Mouse (Mus musculus): ENCODE results near the gene Dpy19l2. TPM values are rescaled to one million over a fixed set of nuclear protein-coding genes. Genes with fewer than 3 reads are reported as not detected.
"Not testable (repeated sequence)": the region's sequence is repeated elsewhere in the genome, so short reads cannot be mapped to it uniquely, and the experiment has no call there.

Dpy19l2 gene
- under 1 TPM; 0.05 to 0.10 TPM for total RNA-seq (2021)
- long read RNA-seq, experiment 1: 0 reads
- long read RNA-seq, experiment 2, partial matches to known transcripts: 0 of 1 reads
- long read RNA-seq, experiment 2, other reads (novel, unspliced or antisense): 1 of 1 reads

GRCm38 (mm10) chr9:24695700-24696404, at the start of gene Dpy19l2:
Gene Dpy19l2 (minus strand): TSS chr9:24696293.
- intact Hi-C loops (cut with DNase I): no loop called here

GRCm38 (mm10) chr9:24744958-24745357, 48.9 kb upstream of the Dpy19l2 start:
- no peak for DNase-seq
- intact Hi-C loops (cut with DNase I): no loop called here

More at GRCm38 (mm10) chr9:24695700-24696404, at the start of gene Dpy19l2:
- peak; percentile 18 to 41 for DNase-seq

- intact Hi-C loops (cut with DNase I): loop anchor here (2.0 to 10.0 kb wide), 3 partner anchors 234 to 404 kb away; no protein-coding TSS in a partner anchor
- DNase-seq: no peak
Measured at GRCm38 (mm10) chr9:24701246-24701645, 5.2 kb upstream of the Dpy19l2 start.

DNA sequence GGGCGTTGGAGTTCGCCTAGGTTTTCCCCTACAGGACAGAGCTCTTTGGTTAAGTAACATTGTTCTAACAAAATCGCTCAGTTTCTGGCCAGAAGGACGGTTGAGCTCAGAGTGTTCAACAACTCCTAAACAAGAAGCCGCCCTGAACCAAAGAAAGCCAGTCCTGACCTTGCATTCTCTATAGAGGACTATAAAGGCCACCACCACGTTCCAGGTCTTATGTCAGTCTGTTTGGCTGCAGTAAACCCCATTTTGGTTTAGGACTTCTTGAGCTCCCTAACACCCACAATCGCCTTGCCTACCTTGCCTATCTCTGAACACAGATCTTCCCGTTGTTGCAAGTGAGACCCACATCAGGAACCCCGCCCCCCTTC, 299 bp upstream of the Dpy19l2 start:
- DNase-seq: no peak
- intact Hi-C loops (cut with DNase I): no loop called here

DNA sequence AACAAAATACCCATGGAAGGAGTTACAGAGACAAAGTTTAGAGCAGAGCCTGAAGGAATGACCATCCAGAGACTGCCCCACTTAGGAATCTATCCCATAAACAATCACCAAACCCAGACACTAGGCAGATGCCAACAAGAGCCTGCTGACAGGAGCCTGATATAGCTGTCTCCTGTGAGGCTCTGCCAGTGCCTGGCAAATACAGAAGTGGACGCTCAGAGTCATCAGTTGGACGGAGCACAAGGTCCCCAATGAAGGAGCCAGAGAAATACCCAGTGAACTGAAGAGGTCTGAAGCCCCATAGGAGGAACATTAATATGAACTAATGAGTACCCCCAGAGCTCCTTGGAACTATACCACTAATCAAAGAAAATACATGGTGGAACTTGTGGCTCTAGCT, 58.8 kb downstream of the Dpy19l2 start:
- peak in 1 of 2 experiments; percentile 6 for DNase-seq

GRCm38 (mm10) chr9:24624896-24625295, 71.2 kb downstream of the Dpy19l2 start, which contains the start of gene Cypt4:
Gene Cypt4 (plus strand): TSS chr9:24625196.
- no peak for DNase-seq
- intact Hi-C loops (cut with DNase I): no loop called here

More for the DNA sequence above, 58.8 kb downstream of the Dpy19l2 start:
- intact Hi-C loops (cut with DNase I): not testable (repeated sequence)

DNA sequence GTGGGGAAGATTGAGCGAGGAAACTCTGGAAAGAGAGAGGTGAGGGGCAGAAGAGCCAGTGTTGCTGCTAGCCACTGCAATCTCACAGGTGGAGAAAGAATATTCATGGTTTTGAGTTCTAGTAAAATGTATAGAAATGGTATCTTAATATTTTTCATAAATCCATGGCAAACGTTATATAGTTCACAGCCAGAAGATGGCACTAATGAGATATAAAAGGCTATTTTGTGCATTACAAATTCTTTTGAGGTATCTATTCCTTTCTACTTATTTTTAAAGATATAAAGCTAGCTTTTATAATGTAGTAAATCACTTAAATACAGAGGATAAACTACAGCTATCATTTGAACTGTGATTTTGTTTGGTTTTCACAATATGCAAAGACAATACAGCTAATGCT, 157.9 kb downstream of the Dpy19l2 start:
- no peak for DNase-seq
- intact Hi-C loops (cut with DNase I): loop anchor here (5.0 kb wide), 1 partner anchor 504 kb away; no protein-coding TSS in a partner anchor

GRCm38 (mm10) chr9:24516575-24517139, 179.4 kb downstream of the Dpy19l2 start:
- DNase-seq: peak; percentile 53 to 75
- intact Hi-C loops (cut with DNase I): loop anchor here (2.0 to 10.0 kb wide), 3 partner anchors 398 to 1054 kb away; no protein-coding TSS in a partner anchor

GRCm38 (mm10) chr9:24514078-24514469, 182.0 kb downstream of the Dpy19l2 start:
- no peak for DNase-seq
- intact Hi-C loops (cut with DNase I): loop anchor here (10.0 kb wide), 1 partner anchor 929 kb away; no protein-coding TSS in a partner anchor

GRCm38 (mm10) chr9:24513290-24514077, 182.6 kb downstream of the Dpy19l2 start:
- DNase-seq: no peak
- intact Hi-C loops (cut with DNase I): loop anchor here (10.0 kb wide), 1 partner anchor 929 kb away; no protein-coding TSS in a partner anchor

DNA sequence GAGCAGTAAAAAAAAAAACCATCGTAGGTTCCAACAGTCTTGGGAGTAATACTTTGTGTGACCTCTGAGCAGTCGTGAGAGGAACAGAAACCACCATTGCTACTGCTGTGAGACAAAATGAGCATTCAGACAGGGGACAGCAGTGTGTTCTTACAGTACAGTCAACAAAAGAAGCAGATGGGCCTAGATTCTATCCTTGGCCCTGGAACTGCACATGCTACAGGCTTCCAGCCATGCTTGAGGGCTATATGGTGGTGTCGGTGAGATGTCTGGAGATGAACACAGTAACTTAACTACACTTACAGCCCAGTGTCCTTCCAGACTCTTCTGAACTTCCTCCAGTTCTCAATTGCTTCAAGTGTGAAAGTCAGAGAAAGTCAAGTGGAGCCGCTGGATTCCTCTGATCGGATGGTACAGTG, 184.0 kb downstream of the Dpy19l2 start:
- DNase-seq: no peak
- intact Hi-C loops (cut with DNase I): loop anchor here (10.0 kb wide), 1 partner anchor 927 kb away; no protein-coding TSS in a partner anchor

GRCm38 (mm10) chr9:24511371-24512120, 184.5 kb downstream of the Dpy19l2 start:
- intact Hi-C loops (cut with DNase I): loop anchor here (10.0 kb wide), 1 partner anchor 927 kb away; no protein-coding TSS in a partner anchor

DNA sequence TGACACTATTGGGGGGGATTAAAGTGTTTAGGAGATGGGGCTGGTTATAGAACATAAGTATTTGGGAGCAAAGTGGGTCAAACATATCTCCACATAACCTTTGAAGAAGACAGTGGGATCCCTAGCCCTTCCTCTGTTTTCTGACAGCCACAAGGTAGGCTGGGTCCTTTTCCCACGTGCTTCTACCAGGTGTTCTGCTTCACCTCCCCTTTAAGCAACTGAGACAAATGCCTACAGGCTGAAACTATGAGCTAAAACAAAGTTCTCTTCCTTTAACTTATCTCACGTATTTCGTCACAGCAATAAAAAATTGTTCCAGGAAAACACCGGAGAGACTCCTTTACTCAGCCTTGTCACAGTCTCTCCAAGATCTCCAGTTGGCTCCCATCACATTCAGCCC, 187.2 kb downstream of the Dpy19l2 start:
- no peak for DNase-seq
- intact Hi-C loops (cut with DNase I): no loop called here

More at GRCm38 (mm10) chr9:24511371-24512120, 184.5 kb downstream of the Dpy19l2 start:
- DNase-seq: no peak

Other genes with a start within 250 kb of the Dpy19l2 start
- gene Dpy19l1, start 193.2 kb downstream of the Dpy19l2 start, total RNA-seq (2021): 10 to 100 TPM; 11.6 to 12.9 TPM
- not detected for gene Cypt4, start 71.1 kb downstream of the Dpy19l2 start, total RNA-seq (2021)
- gene Tbx20, start 78.0 kb upstream of the Dpy19l2 start, total RNA-seq (2021): 100 to 1,000 TPM; 115 to 118 TPM